Mouse (Mus musculus) stomach, embryonic 14.5 days (tissue): ENCODE data around the gene Omt2b. TPM values are rescaled to one million over a fixed set of nuclear protein-coding genes. Genes with fewer than 3 reads are reported as not detected.

ENCODE experiments used
- polyA plus RNA-seq: library from polyadenylated mRNA; unstranded; fragments of >200 nt; fragmentation: Nextera tagmentation; extraction: Ambion mirVana; gene quantifications from 2 replicates; pipeline ENCODE4 v1.2.1, GENCODE M21; 2014

The Omt2b gene
- polyA plus RNA-seq, 1 experiment from 2014 or later = not detected

Other genes starting within 250 kb of the Omt2b start
- 37.8 and 39.9 TPM in 2 replicates for gene Fbxo9, start 218.5 kb upstream of the Omt2b start, polyA plus RNA-seq
- 28.4 and 29.9 TPM in 2 replicates for gene Ick, start 218.4 kb upstream of the Omt2b start, polyA plus RNA-seq
- 478 and 492 TPM in 2 replicates for gene Gsta4, start 144.8 kb upstream of the Omt2b start, polyA plus RNA-seq
- 9.6 and 9.7 TPM in 2 replicates for gene Gsta1, start 96.9 kb upstream of the Omt2b start, polyA plus RNA-seq
- gene Gm3776, start 70.5 kb upstream of the Omt2b start, polyA plus RNA-seq = 6.6 and 9.8 TPM in 2 replicates
- gene Gm10639, start 37.7 kb upstream of the Omt2b start, polyA plus RNA-seq = 0.49 TPM in 1 of 2 replicates, not detected in the other
- gene Omt2a, start 12.8 kb upstream of the Omt2b start, polyA plus RNA-seq = 0.42 TPM in 1 of 2 replicates, not detected in the other
- 1.2 and 1.9 TPM in 2 replicates for gene Gsta2, start 28.2 kb downstream of the Omt2b start, polyA plus RNA-seq
- gene Dppa5a, start 40.6 kb downstream of the Omt2b start, polyA plus RNA-seq = 0.45 TPM in 1 of 2 replicates, not detected in the other
- 0.35 and 0.74 TPM in 2 replicates for gene Ooep, start 51.1 kb downstream of the Omt2b start, polyA plus RNA-seq
- 0.29 and 0.51 TPM in 2 replicates for gene Ddx43, start 68.2 kb downstream of the Omt2b start, polyA plus RNA-seq
- 2.7 and 3.3 TPM in 2 replicates for gene Cgas, start 115.6 kb downstream of the Omt2b start, polyA plus RNA-seq
- 24.6 and 27.1 TPM in 2 replicates for gene Mto1, start 120.6 kb downstream of the Omt2b start, polyA plus RNA-seq
- 0.80 and 0.90 TPM in 2 replicates for gene Gm17324, start 121.2 kb downstream of the Omt2b start, polyA plus RNA-seq
- gene Eef1a1, start 161.6 kb downstream of the Omt2b start, polyA plus RNA-seq = 5,753 and 5,798 TPM in 2 replicates